Mouse (Mus musculus) lung, embryonic 16.5 days (tissue): ENCODE measurements around the gene Ccng2. TPM values are rescaled to one million over a fixed set of nuclear protein-coding genes. Genes with fewer than 3 reads are reported as not detected.

ENCODE experiments used
- ATAC-seq: fragments of 200-750 bp; cut with Nextera tagmentation; 2 replicates; pipeline ENCODE4 v1.8.0; 2017; ENCODE audit warnings: low read depth, mild to moderate bottlenecking, moderate library complexity
- H3K27ac ChIP-seq: fragments of 300-500 bp; sonication (generic); 2 replicates; pipeline ENCODE4 v1.5.1; 2014; ENCODE audit warnings: mild to moderate bottlenecking, control low read depth, low read length
- H3K27me3 ChIP-seq: fragments of 300-500 bp; sonication (generic); 2 replicates; pipeline ENCODE4 v1.6.1; 2014; ENCODE audit warnings: low read depth, low read length, mixed read lengths; ENCODE audit not compliant: control insufficient read depth, insufficient read depth
- H3K36me3 ChIP-seq: fragments of 300-500 bp; sonication (generic); 2 replicates; pipeline ENCODE4 v1.6.1; 2014; ENCODE audit warnings: low read length; ENCODE audit not compliant: control insufficient read depth, insufficient read depth
- H3K4me1 ChIP-seq: fragments of 300-500 bp; sonication (generic); replicated peaks from 2 replicates; pipeline ENCODE4 v1.6.1; 2014; ENCODE audit warnings: low read length, mixed read lengths; ENCODE audit not compliant: control insufficient read depth, insufficient read depth
- H3K4me2 ChIP-seq: fragments of 300-500 bp; sonication (generic); 2 replicates; pipeline ENCODE4 v1.6.1; 2014; ENCODE audit warnings: low read depth, low read length, control low read depth
- H3K4me3 ChIP-seq: fragments of 300-500 bp; sonication (generic); 2 replicates; pipeline ENCODE4 v1.5.1; 2014; ENCODE audit warnings: mild to moderate bottlenecking, low read length, control low read depth
- H3K9ac ChIP-seq: fragments of 300-500 bp; sonication (generic); 2 replicates; pipeline ENCODE4 v1.6.1; 2014; ENCODE audit warnings: low read length, control low read depth
- H3K9me3 ChIP-seq: fragments of 300-500 bp; sonication (generic); 2 replicates; pipeline ENCODE4 v1.6.1; 2016; ENCODE audit warnings: low read length; ENCODE audit not compliant: control insufficient read depth
- WGBS: fragments of 180-500 bp; shearing (Covaris S2); extraction: QIAGEN DNeasy Blood & Tissue Kit; methylation state at CpG from one replicate; pipeline ENCODE4 v1.1.7; 2014; 5-methylcytosine and 5-hydroxymethylcytosine counted together
- polyA plus RNA-seq: library from polyadenylated mRNA; unstranded; fragments of >200 nt; fragmentation: Nextera tagmentation; extraction: Ambion mirVana; gene quantifications from 2 replicates; pipeline ENCODE4 v1.2.1, GENCODE M21; 2015

The Ccng2 gene
- polyA plus RNA-seq, 1 experiment from 2014 or later: 60.1 TPM

GRCm38 (mm10) chr5:93234605-93235004 is 32.5 kb upstream of the Ccng2 start:
- Histone ChIP-seq H3K36me3 (no peaks in the 10 kb centered on the region), H3K27me3 (no peaks in the 10 kb centered on the region), H3K9ac (no peak overlapping the region), H3K4me1 (no peaks in the 10 kb centered on the region), H3K4me2 (no peak overlapping the region), H3K9me3 (no peaks in the 10 kb centered on the region), H3K27ac (no peak overlapping the region), H3K4me3 (no peak overlapping the region)
- no peak for ATAC-seq
- 67% methylated on average over 2 of the region's 2 CpGs for WGBS

DNA sequence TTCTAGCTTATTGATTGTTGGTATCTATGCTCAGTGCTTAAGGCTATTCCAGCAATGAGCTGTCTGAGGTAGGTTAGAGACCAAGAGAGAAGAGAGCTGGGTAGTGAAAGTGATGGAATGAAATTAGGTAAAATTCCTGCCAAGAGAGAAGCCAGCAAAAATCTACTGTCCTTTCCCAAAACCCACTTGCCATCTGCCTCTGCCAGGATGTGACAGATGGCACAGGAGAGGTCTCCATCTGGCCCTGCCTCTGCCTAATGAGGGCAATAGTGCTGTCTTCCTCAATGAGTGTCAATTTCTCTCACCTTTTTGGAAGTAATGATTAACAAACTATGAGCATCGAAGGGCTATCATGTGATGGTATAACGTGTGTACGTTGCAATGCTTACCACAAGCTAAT is 31.2 kb upstream of the Ccng2 start:
- Histone ChIP-seq H3K27ac (no peak overlapping the region), H3K4me3 (no peak overlapping the region), H3K27me3 (no peaks in the 10 kb centered on the region), H3K4me1 (no peaks in the 10 kb centered on the region), H3K4me2 (no peak overlapping the region), H3K9me3 (no peaks in the 10 kb centered on the region), H3K9ac (no peak overlapping the region), H3K36me3 (no peaks in the 10 kb centered on the region)
- 95% methylated on average over 3 of the region's 3 CpGs for WGBS
- ATAC-seq: no peak

DNA sequence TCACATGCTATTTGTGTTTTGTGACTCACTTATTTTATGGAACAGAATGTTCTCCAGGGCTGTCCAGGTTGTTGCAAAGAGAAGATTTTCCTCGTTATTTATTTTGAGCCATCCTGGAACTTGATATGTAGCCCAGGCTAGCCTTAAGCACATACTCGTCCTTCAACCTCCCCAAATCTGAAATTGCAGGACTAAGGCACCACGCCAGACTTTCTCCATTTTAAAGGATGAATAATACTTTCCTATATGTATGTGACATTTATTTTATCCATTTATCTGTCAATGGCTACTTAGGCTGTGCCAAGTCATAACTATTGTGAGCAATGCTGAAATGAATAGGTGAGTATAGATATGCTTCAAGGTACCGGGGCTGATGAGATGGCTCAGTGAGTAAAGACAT is 30.5 kb upstream of the Ccng2 start:
- Histone ChIP-seq H3K9ac (no peak overlapping the region), H3K4me3 (no peak overlapping the region), H3K27me3 (no peaks in the 10 kb centered on the region), H3K36me3 (no peaks in the 10 kb centered on the region), H3K4me2 (no peak overlapping the region), H3K4me1 (no peaks in the 10 kb centered on the region), H3K27ac (no peak overlapping the region), H3K9me3 (no peaks in the 10 kb centered on the region)
- WGBS: 73% methylated on average over 4 of the region's 4 CpGs
- no peak for ATAC-seq

DNA sequence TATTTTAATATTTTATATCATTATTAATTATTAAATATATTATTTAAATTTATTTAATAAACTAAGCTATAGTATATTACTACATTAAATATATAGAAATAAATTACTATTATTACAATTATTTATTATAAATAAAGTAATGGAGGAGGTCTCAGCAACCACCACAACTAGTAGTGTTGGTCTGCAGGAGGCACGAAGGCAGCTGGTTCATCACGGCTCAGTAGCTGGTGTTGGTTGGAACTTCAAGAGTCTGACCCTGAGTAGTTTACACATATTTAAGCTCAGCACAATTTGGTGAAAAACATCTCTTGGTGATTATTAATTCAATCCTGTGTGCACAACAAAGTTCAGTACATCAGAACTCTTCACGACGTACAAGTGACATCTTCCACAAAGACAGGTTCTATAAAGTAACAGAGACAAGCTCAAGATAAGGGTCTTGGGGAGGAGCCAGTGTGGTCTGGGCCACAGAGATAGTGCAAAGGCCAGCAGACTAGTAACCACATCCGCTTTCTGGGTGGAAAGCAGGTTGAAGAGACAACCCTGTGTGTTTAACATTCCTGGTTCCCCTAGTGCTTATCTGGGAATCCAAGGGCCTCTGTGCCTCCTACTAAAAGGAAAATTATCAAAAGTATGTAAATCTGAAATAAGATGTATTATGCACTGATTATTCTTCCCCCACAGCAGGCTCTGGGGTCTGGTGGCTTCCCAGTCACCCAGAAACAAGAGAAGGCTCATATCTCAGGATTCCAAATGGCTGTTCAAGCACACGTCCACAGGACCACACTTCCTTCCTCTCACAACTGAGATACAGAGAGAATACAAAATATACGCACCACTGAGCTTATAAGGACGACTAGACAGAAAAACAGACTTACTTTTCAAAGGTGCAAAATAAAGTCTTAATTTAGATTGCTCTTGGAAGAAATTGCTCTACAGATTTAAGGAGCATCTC is 27.2 kb upstream of the Ccng2 start:
- no peak for ATAC-seq
- Histone ChIP-seq H3K9ac (no peak overlapping the region), H3K4me2 (no peak overlapping the region), H3K27me3 (no peaks in the 10 kb centered on the region), H3K4me3 (no peak overlapping the region), H3K9me3 (no peaks in the 10 kb centered on the region), H3K36me3 (no peaks in the 10 kb centered on the region), H3K27ac (no peak overlapping the region), H3K4me1 (no peaks in the 10 kb centered on the region)
- WGBS: 59% methylated on average over 8 of the region's 8 CpGs

- Histone ChIP-seq H3K27ac (no peak overlapping the region), H3K4me2 (no peak overlapping the region), H3K27me3 (no peaks in the 10 kb centered on the region), H3K9me3 (no peaks in the 10 kb centered on the region), H3K4me1 (no peaks in the 10 kb centered on the region), H3K4me3 (no peak overlapping the region), H3K36me3 (no peaks in the 10 kb centered on the region), H3K9ac (no peak overlapping the region)
- no peak for ATAC-seq
- WGBS: 76% methylated on average over 2 of the region's 2 CpGs
Observed at GRCm38 (mm10) chr5:93245280-93245679, 21.8 kb upstream of the Ccng2 start.

GRCm38 (mm10) chr5:93249940-93250578 is 17.0 kb upstream of the Ccng2 start:
- H3K27ac ChIP-seq: no peak overlapping the region
- H3K27me3 ChIP-seq: no peaks in the 10 kb centered on the region
- no peak overlapping the region for H3K4me2 ChIP-seq
- no peaks in the 10 kb centered on the region for H3K36me3 ChIP-seq
- H3K9ac ChIP-seq: no peak overlapping the region
- no peaks in the 10 kb centered on the region for H3K9me3 ChIP-seq
- H3K4me1 ChIP-seq: peaks cover 4% of the 10 kb centered on the region
- no peak overlapping the region for H3K4me3 ChIP-seq
- no peak for ATAC-seq
- 51% methylated on average over 6 of the region's 6 CpGs for WGBS

DNA sequence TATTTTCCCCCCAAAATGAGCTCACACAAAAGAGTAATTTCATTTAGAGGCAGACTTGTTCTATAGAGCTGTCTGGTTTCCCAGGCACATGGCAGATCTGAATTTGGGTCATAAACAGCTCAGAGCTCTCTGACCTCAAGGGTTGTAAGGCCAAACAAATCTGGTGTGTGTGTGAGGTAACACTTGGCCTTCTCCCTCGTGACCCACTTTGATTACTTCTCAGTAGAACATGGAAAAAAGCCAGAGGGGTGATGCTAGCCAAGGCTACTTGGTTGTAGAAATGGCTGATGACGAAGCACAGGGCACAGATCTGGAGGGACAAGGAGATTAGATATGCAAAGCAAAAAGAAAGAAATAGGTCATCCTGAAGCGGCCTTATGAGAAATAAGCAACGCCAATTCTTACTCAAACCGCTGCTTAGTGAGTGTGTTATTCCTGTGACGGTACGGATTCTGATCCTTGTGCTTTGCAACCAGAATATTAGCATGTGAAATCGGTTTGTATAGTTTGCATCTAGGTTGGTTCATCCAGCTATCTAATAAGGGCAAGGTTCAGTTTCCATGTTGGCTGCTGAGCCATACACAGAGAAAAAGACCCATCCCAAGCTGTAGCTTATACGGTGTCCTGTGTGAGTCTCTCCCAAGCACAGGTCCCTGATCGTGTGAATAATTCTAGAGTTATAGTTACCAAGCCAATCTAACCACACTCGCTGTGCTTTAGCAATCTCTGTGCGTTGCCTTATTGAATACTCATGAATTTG is 15.9 kb upstream of the Ccng2 start:
- Histone ChIP-seq H3K9me3 (no peaks in the 10 kb centered on the region), H3K27me3 (no peaks in the 10 kb centered on the region), H3K4me3 (no peak overlapping the region), H3K4me1 (peaks cover 4% of the 10 kb centered on the region), H3K36me3 (no peaks in the 10 kb centered on the region), H3K9ac (no peak overlapping the region), H3K27ac (no peak overlapping the region), H3K4me2 (no peak overlapping the region)
- no peak for ATAC-seq
- WGBS: 78% methylated on average over 12 of the region's 12 CpGs

DNA sequence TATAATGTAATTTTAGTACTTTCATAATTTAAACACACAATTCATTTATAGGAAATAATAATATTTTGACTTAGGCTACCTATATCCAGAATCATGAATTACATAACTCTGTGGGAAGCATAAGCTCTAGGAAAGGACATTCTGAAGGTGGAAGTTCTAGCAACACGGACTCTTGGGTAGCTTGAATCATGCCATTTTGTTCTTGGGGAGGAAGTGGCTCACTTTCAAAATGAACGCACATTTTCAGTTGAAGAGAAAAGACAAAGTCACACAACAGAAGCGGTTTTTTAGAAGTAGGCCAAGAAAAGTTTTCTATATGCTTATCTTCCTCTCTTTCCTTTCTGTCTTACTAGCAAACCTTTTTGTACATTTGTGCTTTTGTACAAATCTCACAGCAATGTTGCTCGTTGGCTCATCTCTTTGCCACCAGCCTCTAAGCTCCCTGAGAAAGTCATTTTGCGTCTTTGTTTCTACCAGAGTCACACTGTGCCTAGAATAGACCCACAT is 11.2 kb upstream of the Ccng2 start:
- Histone ChIP-seq H3K9ac (no peak overlapping the region), H3K36me3 (no peaks in the 10 kb centered on the region), H3K27me3 (no peaks in the 10 kb centered on the region), H3K4me3 (no peak overlapping the region), H3K27ac (no peak overlapping the region), H3K4me1 (peaks cover 4% of the 10 kb centered on the region), H3K9me3 (no peaks in the 10 kb centered on the region), H3K4me2 (no peak overlapping the region)
- 80% methylated on average over 5 of the region's 5 CpGs for WGBS
- ATAC-seq: no peak
